Mouse (Mus musculus) embryonic fibroblast, embryonic 13.5 days (primary cell): Measurements from ENCODE around the gene Ccna1.

Experiments
- CTCF ChIP-seq: IDR thresholded peaks from 2 replicates; pipeline ENCODE4 v1.5.1; 2011; ENCODE audit warnings: mild to moderate bottlenecking, control low read depth, low read length, moderate library complexity, borderline replicate concordance; ENCODE audit not compliant: insufficient read depth
- POLR2A ChIP-seq: IDR thresholded peaks from 2 replicates; pipeline ENCODE4 v1.6.1; 2011; ENCODE audit warnings: low read depth, mild to moderate bottlenecking, control low read depth, low read length, moderate library complexity

GRCm38 (mm10) chr3:55088359-55088758, 33.1 kb upstream of the Ccna1 start:
- TF ChIP-seq POLR2A (no peak), CTCF (no peak)
